Mouse (Mus musculus): ENCODE measurements around the gene Sox13.

DNA sequence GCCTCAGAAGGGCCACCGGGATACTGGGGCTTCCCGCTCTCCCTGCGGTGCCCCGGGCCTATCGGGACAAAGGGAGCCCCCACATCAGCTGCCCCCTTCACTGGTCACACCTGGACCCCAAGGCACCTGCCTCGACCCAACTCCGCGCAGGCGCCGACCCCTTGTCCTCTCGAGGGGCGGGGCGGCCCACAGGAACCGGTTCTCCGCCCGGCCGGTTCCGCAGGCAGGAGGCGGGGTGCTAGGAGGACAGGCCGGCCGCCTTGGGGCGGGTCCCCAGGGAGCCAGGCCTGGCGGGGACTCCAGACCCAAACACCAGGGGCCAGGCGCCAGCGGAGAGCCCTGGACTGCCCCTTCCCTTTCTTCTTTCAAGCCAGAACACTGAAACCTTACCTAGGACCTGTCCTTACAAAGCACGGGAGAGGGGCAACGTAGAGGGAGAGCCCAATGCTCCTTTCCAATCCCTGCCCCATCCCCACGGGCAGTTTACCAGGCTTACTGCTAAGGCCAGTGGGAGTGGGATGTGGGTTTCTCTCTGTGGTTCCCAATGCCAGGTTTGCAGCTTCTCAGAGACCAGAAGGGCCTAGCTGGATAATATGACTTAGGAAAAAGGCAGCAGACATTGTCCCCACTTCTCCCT lies 5.9 kb downstream of the Sox13 start:
- TF ChIP-seq CTCF (IDR thresholded peaks at IDR 0.05; ENCODE audit: control insufficient read depth, insufficient read depth, insufficient replicate concordance, low read depth, low read length) (no peak), POLR2A (IDR thresholded peaks at IDR 0.05; ENCODE audit: control insufficient read depth, low read depth, low read length) (no peak)

All from testis, adult 2 months (tissue).